Mouse (Mus musculus): ENCODE measurements around the gene Nipa2. TPM values are rescaled to one million over a fixed set of nuclear protein-coding genes. Genes with fewer than 3 reads are reported as not detected.

The Nipa2 gene
- 10 to 100 TPM; 31.7 to 32.6 TPM for total RNA-seq (2021)
- long read RNA-seq, experiment 1, transcript Nipa2-201 (7 exons, 3,197 nt), result major isoform, 14 of 17 reads
- long read RNA-seq, experiment 1, partial matches to known transcripts, result 0 of 17 reads
- long read RNA-seq, experiment 1, other reads (novel, unspliced or antisense), result 2 of 17 reads
- long read RNA-seq, experiment 2, transcript Nipa2-201 (7 exons, 3,197 nt), result major isoform, 14 of 22 reads
- long read RNA-seq, experiment 2, partial matches to known transcripts, result 1 of 22 reads
- long read RNA-seq, experiment 2, other reads (novel, unspliced or antisense), result 5 of 22 reads

DNA sequence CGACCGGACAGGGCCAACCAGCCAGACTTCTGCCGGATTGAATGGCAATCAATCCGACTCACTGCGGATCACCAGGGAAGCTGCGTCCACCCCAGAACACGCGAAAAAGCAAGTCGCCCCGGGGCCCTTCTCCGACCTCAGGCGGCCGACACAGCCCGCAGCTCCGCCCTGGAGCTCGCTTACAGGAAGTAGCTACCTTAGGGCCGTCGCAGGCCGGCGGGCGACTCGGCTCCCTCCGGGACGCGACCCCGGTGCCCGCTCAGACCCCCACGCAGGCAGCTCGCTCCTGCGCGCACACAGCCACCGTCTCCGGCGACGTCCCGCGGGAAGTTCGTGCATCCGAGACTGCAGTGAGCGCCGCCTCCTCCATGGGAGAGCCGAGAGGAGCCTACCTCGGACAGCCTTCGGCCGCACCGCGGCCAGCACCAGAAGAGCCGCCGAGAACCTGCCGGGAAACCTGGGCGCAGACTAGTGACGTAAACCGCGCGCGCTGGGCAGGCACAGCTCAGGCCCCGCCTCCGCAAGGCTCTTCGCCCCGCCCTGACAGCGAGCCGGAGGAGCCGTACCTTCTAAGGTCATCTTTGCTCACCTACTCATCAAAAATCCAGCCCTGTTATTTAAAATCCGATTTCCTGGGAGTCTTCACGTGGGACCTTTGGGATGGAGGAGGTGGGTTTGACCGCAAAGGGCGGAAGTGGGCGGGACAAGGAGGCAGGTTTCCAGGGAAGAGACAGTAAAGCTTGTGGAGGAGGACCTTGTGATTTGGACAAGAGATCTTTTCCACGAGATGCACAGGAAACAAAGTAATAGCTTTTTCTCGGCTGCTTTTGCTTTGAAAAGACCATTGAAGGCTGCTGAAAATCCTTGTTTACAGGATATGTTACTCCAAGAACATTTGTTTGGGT, at the start of gene Nipa2:
Gene Nipa2, minus strand, starts transcription at position 473 of the 905 bp plus-strand sequence.
- H3K4me3 ChIP-seq, result peak within 1 kb of the TSS; percentile 97
- DNase-seq, result peak; percentile 95
- intact Hi-C loops (cut with DNase I), result loop anchor here (5.0 kb wide), 1 partner anchor 80 kb away; no protein-coding TSS in a partner anchor
- H3K27ac ChIP-seq, result peak within 1 kb of the TSS; percentile 94
- no peak for TF ChIP-seq CTCF (IDR thresholded peaks at IDR 0.05)

DNA sequence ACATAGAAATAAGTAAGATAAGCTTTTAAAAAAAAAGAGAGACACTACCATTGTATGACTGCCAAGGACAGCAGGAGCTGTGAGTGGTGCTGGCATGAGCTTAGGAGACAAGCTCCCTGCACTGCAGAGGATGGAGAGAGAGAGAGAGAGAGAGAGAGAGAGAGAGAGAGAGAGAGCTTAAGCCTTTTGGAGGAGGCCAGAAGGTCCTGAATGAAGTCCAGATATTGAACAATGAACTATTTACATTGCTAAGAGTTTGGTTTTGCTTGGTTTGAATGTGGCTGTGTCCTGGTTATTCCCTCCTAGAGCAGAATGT, 48.7 kb upstream of the Nipa2 start:
- DNase-seq, result no peak
- intact Hi-C loops (cut with DNase I), result no loop called here
- H3K4me3 ChIP-seq, result no peak overlapping the region
- no peak for TF ChIP-seq CTCF (IDR thresholded peaks at IDR 0.05)
- no peak overlapping the region for H3K27ac ChIP-seq

DNA sequence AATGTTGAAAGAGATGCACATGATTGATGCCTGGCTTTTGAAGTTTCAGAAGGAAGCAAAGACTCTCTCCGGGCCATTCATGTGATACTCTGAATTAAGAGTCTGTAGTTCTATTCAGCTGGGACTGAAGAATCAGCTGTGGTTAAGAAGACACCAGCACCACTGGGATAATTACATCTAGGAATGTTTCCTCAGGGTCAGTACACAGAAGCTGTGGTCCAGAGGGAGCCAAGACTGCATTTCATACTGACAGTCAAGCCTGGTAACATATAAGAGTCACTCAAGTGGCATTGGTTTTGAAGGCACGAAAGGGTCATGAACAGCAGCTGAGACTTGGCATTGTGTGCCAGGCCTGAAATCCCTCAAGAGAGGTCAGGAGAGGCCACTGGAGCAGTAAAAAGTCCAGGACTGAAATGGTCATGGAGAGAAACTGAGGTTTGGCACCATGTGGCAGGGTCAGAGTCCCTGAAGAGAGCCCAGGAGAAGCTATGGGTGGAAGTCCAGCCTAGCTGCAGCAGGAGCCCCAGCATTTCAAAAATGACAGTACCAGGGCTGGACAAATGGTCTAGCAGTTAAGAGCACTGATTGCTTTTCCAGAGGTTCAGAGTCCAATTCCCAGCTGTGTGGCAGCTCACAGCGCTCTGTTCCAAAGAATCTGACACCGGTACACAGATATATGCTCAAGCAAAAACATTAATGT, 48.2 kb upstream of the Nipa2 start:
- no peak overlapping the region for H3K4me3 ChIP-seq
- DNase-seq, result no peak
- TF ChIP-seq CTCF (IDR thresholded peaks at IDR 0.05), result no peak
- 0 out of 2 replicates have a peak overlapping the region, but pooled peaks have one; percentile 46 for H3K27ac ChIP-seq
- intact Hi-C loops (cut with DNase I), result no loop called here

DNA sequence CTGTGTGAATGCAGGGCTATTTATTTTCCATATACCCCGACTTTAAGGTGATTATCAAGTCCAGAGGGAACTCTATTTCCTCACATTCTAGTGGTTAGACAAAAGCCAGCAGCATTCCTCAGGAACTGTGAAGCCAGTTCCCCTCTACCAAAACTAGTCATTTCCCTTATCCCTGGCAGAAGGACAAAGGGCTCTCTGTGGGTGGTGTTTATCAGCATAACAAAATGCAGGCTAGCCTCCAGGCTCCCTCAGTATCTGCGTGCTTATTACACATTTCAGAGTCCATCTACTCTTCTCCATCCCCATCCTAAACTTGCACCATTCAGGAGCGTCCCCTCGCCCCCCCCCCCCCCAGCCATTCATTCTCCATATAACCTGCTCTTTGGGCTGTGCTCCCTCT, 36.7 kb upstream of the Nipa2 start:
- TF ChIP-seq CTCF (IDR thresholded peaks at IDR 0.05), result no peak
- Histone ChIP-seq H3K4me3 (no peak overlapping the region), H3K27ac (no peak overlapping the region)
- intact Hi-C loops (cut with DNase I), result no loop called here
- no peak for DNase-seq

DNA sequence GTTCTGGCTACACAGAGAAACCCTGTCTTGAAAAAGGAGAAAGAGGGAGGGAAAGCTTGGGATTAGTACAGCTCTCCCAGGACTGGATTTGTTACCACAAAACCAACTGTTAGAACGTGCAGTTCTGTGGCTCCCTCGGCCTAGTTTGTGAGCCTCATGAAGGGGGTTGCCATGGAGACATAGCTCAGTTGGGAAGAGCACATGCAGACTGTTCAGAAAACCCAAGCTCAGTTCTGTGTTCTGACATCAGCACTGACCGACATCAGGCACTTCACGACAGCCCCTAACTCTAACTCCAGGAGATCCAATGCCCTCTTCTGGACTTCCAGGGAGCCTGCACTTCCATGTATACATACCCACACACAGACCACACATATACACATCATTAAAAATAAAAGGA, 32.7 kb upstream of the Nipa2 start:
- intact Hi-C loops (cut with DNase I), result no loop called here
- DNase-seq, result no peak
- Histone ChIP-seq H3K27ac (no peak overlapping the region), H3K4me3 (no peak overlapping the region)
- TF ChIP-seq CTCF (IDR thresholded peaks at IDR 0.05), result no peak

DNA sequence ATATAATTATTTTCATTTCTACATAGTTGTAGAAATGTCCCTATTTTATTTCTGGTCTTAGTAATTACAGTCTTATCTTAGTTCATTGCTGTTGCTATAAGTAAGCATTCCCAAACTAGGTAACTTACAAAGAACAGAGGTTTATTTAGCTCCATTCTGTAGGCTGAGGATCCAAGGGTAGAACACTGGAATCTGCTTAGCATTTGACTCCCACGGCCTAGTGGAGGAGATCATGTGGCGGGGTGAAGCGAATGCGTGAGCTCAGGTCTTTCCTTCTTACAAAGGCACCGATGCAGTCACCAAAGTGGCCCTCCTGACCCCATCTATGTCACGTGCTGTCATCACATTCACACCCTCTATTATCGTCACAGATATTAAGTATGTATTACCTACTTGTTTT, 29.6 kb upstream of the Nipa2 start:
- TF ChIP-seq CTCF (IDR thresholded peaks at IDR 0.05), result no peak
- H3K4me3 ChIP-seq, result no peak overlapping the region
- H3K27ac ChIP-seq, result no peak overlapping the region
- DNase-seq, result no peak
- intact Hi-C loops (cut with DNase I), result no loop called here

DNA sequence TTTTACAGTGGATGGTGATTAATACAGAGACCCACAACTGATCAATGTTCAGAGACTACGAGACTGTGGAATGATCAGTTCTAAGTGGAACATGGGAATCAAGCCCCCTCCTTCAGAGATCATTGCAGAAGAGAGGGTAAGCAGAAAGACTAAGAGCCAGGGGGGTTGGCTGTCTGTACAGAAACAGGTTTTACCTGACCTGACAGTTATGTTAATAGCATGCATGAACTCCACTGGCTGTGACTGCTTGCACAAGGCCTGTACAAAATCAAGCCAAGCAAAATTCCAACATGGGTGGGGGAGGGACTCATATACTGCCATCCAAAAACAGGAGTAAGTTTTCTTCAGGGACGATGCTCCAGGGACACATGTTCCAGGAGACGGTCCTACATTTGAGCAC, 28.9 kb upstream of the Nipa2 start:
- no peak overlapping the region for H3K27ac ChIP-seq
- H3K4me3 ChIP-seq, result no peak overlapping the region
- no peak for DNase-seq
- intact Hi-C loops (cut with DNase I), result no loop called here
- no peak for TF ChIP-seq CTCF (IDR thresholded peaks at IDR 0.05)

DNA sequence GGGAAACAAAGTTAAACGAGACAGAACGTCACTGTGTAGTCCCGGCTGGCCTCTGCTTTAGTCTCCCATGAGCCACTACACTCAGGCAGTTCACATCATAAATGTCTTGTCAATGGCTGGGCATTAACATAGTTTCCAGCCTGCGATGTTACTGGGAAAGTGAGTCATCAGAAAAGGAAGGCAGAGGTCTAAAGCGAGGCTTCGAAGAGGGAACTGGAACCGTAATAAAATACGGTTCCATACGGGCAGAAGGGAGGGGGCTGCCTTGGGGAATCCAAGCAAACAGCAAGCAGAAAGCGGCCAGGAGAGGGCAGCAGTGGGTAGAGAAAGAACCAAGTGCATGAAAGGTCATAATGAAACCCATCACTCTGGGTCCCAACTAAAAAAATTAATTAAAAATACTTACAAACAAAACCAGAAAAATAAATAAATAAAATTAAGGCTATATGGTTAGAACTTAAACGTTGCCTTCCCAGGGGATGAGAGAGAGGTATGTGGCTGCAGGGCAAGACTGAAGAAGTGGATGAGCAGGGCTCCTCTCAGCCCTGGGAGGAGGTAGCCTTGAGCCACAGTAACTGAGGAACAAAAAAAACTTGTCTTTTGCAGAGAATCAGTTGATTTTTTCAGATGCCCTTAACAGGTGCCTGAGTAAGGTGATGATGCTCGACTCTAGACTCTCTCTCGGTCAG, 24.4 kb upstream of the Nipa2 start:
- Histone ChIP-seq H3K4me3 (peak overlapping the region; percentile 54), H3K27ac (0 out of 2 replicates have a peak overlapping the region, but pooled peaks have one; percentile 31)
- peak; percentile 83 for DNase-seq
- intact Hi-C loops (cut with DNase I), result loop anchor here (1.0 to 5.0 kb wide), 2 partner anchors 57 to 116 kb away; no protein-coding TSS in a partner anchor
- peak; percentile 84 for TF ChIP-seq CTCF (IDR thresholded peaks at IDR 0.05)

DNA sequence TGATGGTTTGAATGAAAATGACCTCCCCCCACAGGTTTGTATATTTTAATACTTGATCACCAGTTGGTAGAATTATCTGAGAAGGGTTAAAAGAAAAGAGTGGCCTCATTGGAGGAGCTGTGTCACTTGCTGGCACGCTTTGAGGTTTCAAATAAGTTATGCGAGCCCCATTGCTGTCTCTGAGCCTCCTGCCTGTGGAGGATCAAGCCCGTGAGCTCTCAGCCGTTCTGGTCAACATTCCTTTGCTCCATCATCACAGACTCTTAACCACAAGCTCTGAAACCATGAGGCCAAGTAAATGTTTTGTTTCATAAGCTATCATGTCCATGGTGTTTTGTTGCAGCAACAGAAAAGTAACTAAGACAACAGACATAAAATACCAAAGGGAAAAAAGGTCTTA, 22.5 kb upstream of the Nipa2 start:
- Histone ChIP-seq H3K27ac (no peak overlapping the region), H3K4me3 (no peak overlapping the region)
- no peak for TF ChIP-seq CTCF (IDR thresholded peaks at IDR 0.05)
- DNase-seq, result no peak
- intact Hi-C loops (cut with DNase I), result loop anchor here (5.0 kb wide), 1 partner anchor 118 kb away; no protein-coding TSS in a partner anchor

DNA sequence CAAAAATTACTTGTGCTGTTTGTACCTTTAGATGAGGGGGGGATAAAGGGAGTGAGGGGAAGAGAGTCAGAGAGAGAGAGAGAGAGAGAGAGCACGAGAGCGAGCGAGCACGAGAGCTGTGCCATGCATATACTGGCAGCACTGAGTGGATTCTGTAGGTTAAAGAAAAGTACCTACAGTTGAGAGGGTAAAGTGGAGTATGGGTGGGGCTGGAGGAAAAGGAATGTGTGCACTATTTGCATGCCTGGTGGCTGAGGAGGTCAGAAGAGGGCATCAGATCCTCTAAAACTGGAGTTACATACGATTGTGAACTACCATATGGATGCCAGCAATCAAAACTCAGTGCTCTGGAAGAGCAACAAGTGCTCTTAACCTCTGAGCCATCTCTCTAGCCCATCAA, 20.8 kb upstream of the Nipa2 start:
- Histone ChIP-seq H3K4me3 (no peak overlapping the region), H3K27ac (no peak overlapping the region)
- DNase-seq, result no peak
- TF ChIP-seq CTCF (IDR thresholded peaks at IDR 0.05), result no peak
- intact Hi-C loops (cut with DNase I), result no loop called here

DNA sequence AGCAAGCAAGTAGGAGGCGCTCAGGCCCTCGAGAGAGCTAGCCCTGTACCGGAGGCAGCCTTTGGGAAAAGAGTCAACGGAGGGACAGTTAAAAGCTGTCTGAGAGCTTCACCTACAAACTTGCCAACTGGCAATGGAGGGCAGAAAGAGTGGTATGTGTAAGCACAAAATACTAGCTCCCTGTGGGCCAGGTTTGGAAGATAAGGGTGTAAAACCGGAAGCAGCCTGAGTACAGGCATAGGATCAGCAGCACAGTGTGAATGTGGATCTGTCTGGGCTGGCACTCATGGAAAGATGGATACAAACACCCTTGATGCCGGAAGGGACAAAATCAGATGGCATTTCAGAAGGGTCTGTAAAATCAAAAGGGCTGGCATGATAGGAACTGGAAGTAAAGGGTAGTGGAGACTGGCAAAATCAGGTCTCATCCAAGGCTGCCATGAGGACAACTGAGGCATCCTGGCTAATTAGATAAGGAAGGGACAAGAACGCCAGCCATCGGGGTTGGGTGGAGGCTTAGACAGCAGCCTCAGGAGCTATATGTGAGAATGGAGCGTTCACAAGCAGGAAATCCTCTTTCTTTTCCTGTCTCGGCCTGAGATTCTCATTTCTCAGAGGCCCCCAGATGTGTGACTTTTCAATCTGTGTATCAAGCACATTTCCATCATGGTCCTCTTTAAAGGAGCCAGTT, 19.9 kb upstream of the Nipa2 start:
- intact Hi-C loops (cut with DNase I), result no loop called here
- no peak for TF ChIP-seq CTCF (IDR thresholded peaks at IDR 0.05)
- Histone ChIP-seq H3K4me3 (no peak overlapping the region), H3K27ac (no peak overlapping the region)
- DNase-seq, result no peak

DNA sequence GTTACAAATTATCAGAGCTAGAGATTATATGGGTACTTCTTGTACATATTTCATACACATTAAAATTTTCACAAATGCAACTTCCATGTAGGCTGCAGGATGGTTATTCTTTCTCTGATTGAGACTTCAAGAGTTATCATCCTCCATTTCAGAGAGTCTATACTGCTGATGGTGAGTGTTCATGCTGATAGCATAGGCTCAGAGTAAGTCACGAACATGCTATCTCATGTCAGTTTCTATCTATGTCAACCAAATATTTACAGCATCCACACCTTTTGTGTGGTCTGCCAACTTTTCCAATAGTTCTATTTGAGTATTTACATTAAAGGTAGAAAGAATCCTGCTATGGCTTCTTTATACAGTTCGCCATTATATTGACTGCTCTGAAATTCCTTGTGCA, 19.2 kb upstream of the Nipa2 start:
- intact Hi-C loops (cut with DNase I), result no loop called here
- H3K4me3 ChIP-seq, result no peak overlapping the region
- H3K27ac ChIP-seq, result no peak overlapping the region
- no peak for TF ChIP-seq CTCF (IDR thresholded peaks at IDR 0.05)
- DNase-seq, result no peak

All from gastrocnemius, adult 2 months (tissue).